Mouse (Mus musculus) gastrocnemius, adult 18-20 months (tissue): Measurements from ENCODE around the gene Ckap5. TPM values are rescaled to one million over a fixed set of nuclear protein-coding genes. Genes with fewer than 3 reads are reported as not detected.
"Not testable (repeated sequence)": the region's sequence is repeated elsewhere in the genome, so short reads cannot be mapped to it uniquely, and the experiment has no call there.

Experiments used
- DNase-seq: peaks from one replicate; pipeline ENCODE4 v3.0.0; 2021; ENCODE audit warnings: low spot score
- long read RNA-seq, 2 experiments: library from polyadenylated mRNA; stranded (forward); transcript quantifications; one replicate each; pipeline ENCODE4 v2.0.0; 2021
- total RNA-seq, 2 experiments: library from RNA; stranded (reverse); gene quantifications; 2 replicates each; pipeline ENCODE4 v1.2.3; 2021

Gene Ckap5
- total RNA-seq = 10 to 100 TPM; 33.0 to 33.2 TPM
- long read RNA-seq, experiment 1, full-length matches to known transcripts = 17 of 19 reads
- long read RNA-seq, experiment 1, partial matches to known transcripts = 2 of 19 reads
- long read RNA-seq, experiment 1, other reads (novel, unspliced or antisense) = 0 of 19 reads
- long read RNA-seq, experiment 2, full-length matches to known transcripts = 15 of 24 reads
- long read RNA-seq, experiment 2, partial matches to known transcripts = 7 of 24 reads
- long read RNA-seq, experiment 2, other reads (novel, unspliced or antisense) = 2 of 24 reads

GRCm38 (mm10) chr2:91526294-91527146, at the start of gene Ckap5:
Ckap5 (plus strand) TSS chr2:91526762.
- peak; percentile 91 for DNase-seq

GRCm38 (mm10) chr2:91476841-91477240, 49.7 kb upstream of the Ckap5 start:
- no peak for DNase-seq

GRCm38 (mm10) chr2:91480399-91480801, 46.2 kb upstream of the Ckap5 start:
- no peak for DNase-seq

GRCm38 (mm10) chr2:91480805-91481514, 45.6 kb upstream of the Ckap5 start:
- DNase-seq = peak; percentile 76

GRCm38 (mm10) chr2:91484698-91485097, 41.9 kb upstream of the Ckap5 start:
- no peak for DNase-seq

- no peak for DNase-seq
Measured at GRCm38 (mm10) chr2:91485256-91485655, 41.3 kb upstream of the Ckap5 start.

- peak; percentile 24 for DNase-seq
Measured at GRCm38 (mm10) chr2:91487295-91487694, 39.3 kb upstream of the Ckap5 start.

- no peak for DNase-seq
Measured at GRCm38 (mm10) chr2:91492071-91492635, 34.4 kb upstream of the Ckap5 start.

GRCm38 (mm10) chr2:91493981-91494380, 32.6 kb upstream of the Ckap5 start:
- DNase-seq = peak; percentile 19

GRCm38 (mm10) chr2:91498093-91498719, 28.4 kb upstream of the Ckap5 start:
- no peak for DNase-seq

- no peak for DNase-seq
Measured at GRCm38 (mm10) chr2:91508076-91508475, 18.5 kb upstream of the Ckap5 start.

GRCm38 (mm10) chr2:91517186-91517585, 9.4 kb upstream of the Ckap5 start:
- DNase-seq = no peak

GRCm38 (mm10) chr2:91527147-91527486, 555 bp downstream of the Ckap5 start:
- DNase-seq = no peak

GRCm38 (mm10) chr2:91537588-91538205, 11.1 kb downstream of the Ckap5 start:
- peak; percentile 92 for DNase-seq

GRCm38 (mm10) chr2:91568125-91568524, 41.6 kb downstream of the Ckap5 start:
- no peak for DNase-seq

- DNase-seq = no peak
Measured at GRCm38 (mm10) chr2:91580894-91581293, 54.3 kb downstream of the Ckap5 start.

- DNase-seq = no peak
Measured at GRCm38 (mm10) chr2:91586242-91586641, 59.7 kb downstream of the Ckap5 start.

GRCm38 (mm10) chr2:91600475-91600874, 73.9 kb downstream of the Ckap5 start:
- no peak for DNase-seq

GRCm38 (mm10) chr2:91602389-91602788, 75.8 kb downstream of the Ckap5 start:
- no peak for DNase-seq

GRCm38 (mm10) chr2:91609370-91609769, 82.8 kb downstream of the Ckap5 start:
- DNase-seq = not testable (repeated sequence)

GRCm38 (mm10) chr2:91622356-91622755, 95.8 kb downstream of the Ckap5 start:
- DNase-seq = no peak
